Mouse (Mus musculus): ENCODE measurements around the gene Ppip5k1. TPM values are rescaled to one million over a fixed set of nuclear protein-coding genes. Genes with fewer than 3 reads are reported as not detected.

Ppip5k1 gene
- polyA plus RNA-seq, 1 experiment from 2014 or later: 23.5 TPM

GRCm38 (mm10) chr2:121323041-121323440 is 32.2 kb downstream of the Ppip5k1 start:
- ATAC-seq (ENCODE audit: low read depth): no peak
- Histone ChIP-seq H3K27ac (ENCODE audit: low read depth, low read length) (no peak overlapping the region), H3K36me3 (ENCODE audit: control insufficient read depth, insufficient read depth, low read length) (peaks cover 8% of the 10 kb centered on the region), H3K9me3 (ENCODE audit: control insufficient read depth, low read length) (no peaks in the 10 kb centered on the region), H3K4me2 (ENCODE audit: low read depth, low read length) (no peak overlapping the region), H3K4me1 (ENCODE audit: control insufficient read depth, insufficient read depth, low read length) (no peaks in the 10 kb centered on the region), H3K4me3 (ENCODE audit: low read depth, low read length) (no peak overlapping the region), H3K27me3 (ENCODE audit: control insufficient read depth, insufficient read depth, low read length) (no peaks in the 10 kb centered on the region), H3K9ac (replicated peaks; ENCODE audit: low read depth, low read length) (no peak overlapping the region)
- WGBS: 92% methylated on average over 10 of the region's 10 CpGs

GRCm38 (mm10) chr2:121316278-121316677 is 38.9 kb downstream of the Ppip5k1 start:
- no peaks in the 10 kb centered on the region for H3K9me3 ChIP-seq (ENCODE audit: control insufficient read depth, low read length)
- no peak overlapping the region for H3K4me3 ChIP-seq (ENCODE audit: low read depth, low read length)
- no peaks in the 10 kb centered on the region for H3K4me1 ChIP-seq (ENCODE audit: control insufficient read depth, insufficient read depth, low read length)
- H3K27me3 ChIP-seq (ENCODE audit: control insufficient read depth, insufficient read depth, low read length): no peaks in the 10 kb centered on the region
- 84% methylated on average over 8 of the region's 8 CpGs for WGBS
- no peak for ATAC-seq (ENCODE audit: low read depth)
- no peak overlapping the region for H3K4me2 ChIP-seq (ENCODE audit: low read depth, low read length)
- H3K9ac ChIP-seq (replicated peaks; ENCODE audit: low read depth, low read length): no peak overlapping the region
- no peak overlapping the region for H3K27ac ChIP-seq (ENCODE audit: low read depth, low read length)
- H3K36me3 ChIP-seq (ENCODE audit: control insufficient read depth, insufficient read depth, low read length): peaks cover 7% of the 10 kb centered on the region; the same call in 1 of the 2 replicates

DNA sequence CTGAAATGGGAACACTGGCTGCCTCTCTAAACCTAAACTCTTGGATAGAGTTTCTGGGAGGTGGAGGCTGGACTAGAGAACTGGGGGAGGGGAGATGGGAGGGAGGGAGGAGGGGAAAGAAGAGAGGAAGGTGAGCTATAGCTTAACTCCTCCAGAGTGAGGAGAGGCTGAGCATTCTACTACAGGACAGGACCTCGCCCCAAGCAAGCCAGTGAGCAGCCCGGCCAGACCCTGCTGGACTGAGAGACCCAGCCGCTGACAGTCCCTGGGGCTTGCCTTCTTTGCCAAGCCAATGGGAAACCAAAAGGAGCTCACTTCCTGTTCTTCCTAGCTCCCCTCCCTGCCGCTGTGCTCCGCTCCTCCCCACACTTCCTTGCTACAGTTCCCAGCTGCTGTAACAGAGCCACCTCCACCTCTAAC is 46.2 kb downstream of the Ppip5k1 start:
- WGBS: 41% methylated on average over 5 of the region's 5 CpGs
- Histone ChIP-seq H3K27ac (ENCODE audit: low read depth, low read length) (no peak overlapping the region), H3K9me3 (ENCODE audit: control insufficient read depth, low read length) (no peaks in the 10 kb centered on the region), H3K9ac (replicated peaks; ENCODE audit: low read depth, low read length) (no peak overlapping the region), H3K4me1 (ENCODE audit: control insufficient read depth, insufficient read depth, low read length) (no peaks in the 10 kb centered on the region), H3K36me3 (ENCODE audit: control insufficient read depth, insufficient read depth, low read length) (peaks cover 34% of the 10 kb centered on the region), H3K4me3 (ENCODE audit: low read depth, low read length) (no peak overlapping the region), H3K4me2 (ENCODE audit: low read depth, low read length) (no peak overlapping the region), H3K27me3 (ENCODE audit: control insufficient read depth, insufficient read depth, low read length) (no peaks in the 10 kb centered on the region)
- ATAC-seq (ENCODE audit: low read depth): 0 out of 2 replicates have a peak, but pooled peaks have one; percentile 34

DNA sequence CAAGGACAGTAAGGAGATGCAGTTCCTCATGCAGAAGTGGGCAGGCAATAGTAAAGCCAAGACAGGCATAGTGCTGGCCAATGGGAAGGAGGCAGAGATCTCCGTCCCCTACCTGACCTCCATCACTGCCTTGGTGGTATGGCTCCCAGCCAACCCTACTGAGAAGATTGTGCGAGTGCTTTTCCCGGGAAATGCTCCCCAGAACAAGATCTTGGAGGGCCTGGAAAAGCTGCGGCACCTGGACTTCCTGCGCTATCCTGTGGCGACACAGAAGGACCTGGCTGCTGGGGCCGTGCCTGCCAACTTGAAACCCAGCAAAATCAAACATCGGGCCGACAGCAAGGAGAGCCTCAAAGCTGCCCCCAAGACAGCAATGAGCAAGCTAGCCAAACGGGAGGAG is 55.2 kb downstream of the Ppip5k1 start:
- 85% methylated on average over 10 of the region's 10 CpGs for WGBS
- no peak for ATAC-seq (ENCODE audit: low read depth)
- H3K4me1 ChIP-seq (ENCODE audit: control insufficient read depth, insufficient read depth, low read length): peaks cover 26% of the 10 kb centered on the region
- H3K4me2 ChIP-seq (ENCODE audit: low read depth, low read length): no peak overlapping the region
- H3K27me3 ChIP-seq (ENCODE audit: control insufficient read depth, insufficient read depth, low read length): no peaks in the 10 kb centered on the region
- H3K4me3 ChIP-seq (ENCODE audit: low read depth, low read length): no peak overlapping the region
- H3K9ac ChIP-seq (replicated peaks; ENCODE audit: low read depth, low read length): no peak overlapping the region
- H3K36me3 ChIP-seq (ENCODE audit: control insufficient read depth, insufficient read depth, low read length): peaks cover 52% of the 10 kb centered on the region
- no peak overlapping the region for H3K27ac ChIP-seq (ENCODE audit: low read depth, low read length)
- no peaks in the 10 kb centered on the region for H3K9me3 ChIP-seq (ENCODE audit: control insufficient read depth, low read length)

GRCm38 (mm10) chr2:121299471-121299870 is 55.7 kb downstream of the Ppip5k1 start:
- no peaks in the 10 kb centered on the region for H3K9me3 ChIP-seq (ENCODE audit: control insufficient read depth, low read length)
- WGBS: 87% methylated on average over 17 of the region's 17 CpGs
- H3K27ac ChIP-seq (ENCODE audit: low read depth, low read length): no peak overlapping the region
- H3K4me3 ChIP-seq (ENCODE audit: low read depth, low read length): no peak overlapping the region
- H3K27me3 ChIP-seq (ENCODE audit: control insufficient read depth, insufficient read depth, low read length): no peaks in the 10 kb centered on the region
- H3K9ac ChIP-seq (replicated peaks; ENCODE audit: low read depth, low read length): no peak overlapping the region
- no peak overlapping the region for H3K4me2 ChIP-seq (ENCODE audit: low read depth, low read length)
- H3K4me1 ChIP-seq (ENCODE audit: control insufficient read depth, insufficient read depth, low read length): peaks cover 32% of the 10 kb centered on the region
- peaks cover 47% of the 10 kb centered on the region for H3K36me3 ChIP-seq (ENCODE audit: control insufficient read depth, insufficient read depth, low read length)
- ATAC-seq (ENCODE audit: low read depth): no peak

- ATAC-seq (ENCODE audit: low read depth): no peak
- H3K4me1 ChIP-seq (ENCODE audit: control insufficient read depth, insufficient read depth, low read length): peaks cover 37% of the 10 kb centered on the region
Measured at GRCm38 (mm10) chr2:121298131-121298530, 57.1 kb downstream of the Ppip5k1 start.

DNA sequence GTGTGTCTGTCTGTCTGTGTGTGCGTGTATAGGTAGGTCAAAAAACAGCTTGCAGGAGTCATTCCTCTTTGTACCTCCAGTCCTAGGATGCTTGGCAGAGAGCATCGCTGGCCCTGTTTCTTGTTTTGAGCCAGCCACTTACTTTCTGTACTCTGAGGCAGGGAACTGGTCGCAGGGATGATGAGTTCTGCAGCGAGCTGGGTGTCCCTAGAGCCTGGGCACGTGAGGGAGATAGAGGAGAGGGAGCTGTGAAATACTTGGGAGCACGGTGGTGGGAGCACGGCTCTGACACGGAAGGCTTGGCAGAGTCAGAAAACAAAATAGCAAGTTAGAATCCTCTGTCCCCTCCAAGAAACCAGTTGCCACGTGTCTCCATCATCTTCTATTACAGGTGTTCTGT is 57.5 kb downstream of the Ppip5k1 start:
- Histone ChIP-seq H3K9ac (replicated peaks; ENCODE audit: low read depth, low read length) (no peak overlapping the region), H3K27ac (ENCODE audit: low read depth, low read length) (0 out of 2 replicates have a peak overlapping the region, but pooled peaks have one; percentile 73)

More at GRCm38 (mm10) chr2:121298131-121298530, 57.1 kb downstream of the Ppip5k1 start:
- Histone ChIP-seq H3K9ac (replicated peaks; ENCODE audit: low read depth, low read length) (no peak overlapping the region), H3K9me3 (ENCODE audit: control insufficient read depth, low read length) (no peaks in the 10 kb centered on the region), H3K4me3 (ENCODE audit: low read depth, low read length) (no peak overlapping the region), H3K27me3 (ENCODE audit: control insufficient read depth, insufficient read depth, low read length) (no peaks in the 10 kb centered on the region), H3K4me2 (ENCODE audit: low read depth, low read length) (peak overlapping the region; percentile 92), H3K27ac (ENCODE audit: low read depth, low read length) (no peak overlapping the region), H3K36me3 (ENCODE audit: control insufficient read depth, insufficient read depth, low read length) (peaks cover 35% of the 10 kb centered on the region)
- WGBS: 4% methylated on average over 8 of the region's 8 CpGs

DNA sequence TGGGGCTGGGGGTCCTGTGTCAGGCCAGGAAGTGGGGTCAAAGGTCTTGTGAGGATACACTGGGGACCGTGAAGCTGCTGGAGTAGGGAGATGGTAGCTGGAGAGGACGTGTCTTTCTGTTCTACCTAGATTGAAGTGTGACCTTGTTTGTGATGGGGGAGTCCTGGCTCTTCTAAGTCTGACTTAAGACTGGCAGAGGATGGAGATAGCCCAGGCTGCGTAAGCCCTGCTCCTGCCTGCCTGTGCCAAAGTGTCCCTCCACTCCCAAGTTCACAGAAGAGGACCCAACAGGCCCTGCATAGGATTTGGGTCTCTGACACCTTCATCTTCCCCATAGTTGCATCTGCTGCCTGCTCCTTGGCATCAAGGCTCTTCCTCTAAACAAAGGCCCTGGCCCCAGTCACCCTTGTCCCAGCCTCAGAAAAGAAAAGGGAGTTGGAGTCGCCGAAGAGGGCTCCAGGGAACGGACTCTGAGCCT is 58.4 kb downstream of the Ppip5k1 start:
- Histone ChIP-seq H3K27me3 (ENCODE audit: control insufficient read depth, insufficient read depth, low read length) (no peaks in the 10 kb centered on the region), H3K9ac (replicated peaks; ENCODE audit: low read depth, low read length) (peak overlapping the region; percentile 58), H3K4me2 (ENCODE audit: low read depth, low read length) (peak overlapping the region; percentile 92), H3K36me3 (ENCODE audit: control insufficient read depth, insufficient read depth, low read length) (peaks cover 26% of the 10 kb centered on the region), H3K4me1 (ENCODE audit: control insufficient read depth, insufficient read depth, low read length) (peaks cover 37% of the 10 kb centered on the region), H3K27ac (ENCODE audit: low read depth, low read length) (peak overlapping the region; percentile 73), H3K9me3 (ENCODE audit: control insufficient read depth, low read length) (no peaks in the 10 kb centered on the region), H3K4me3 (ENCODE audit: low read depth, low read length) (peak overlapping the region; percentile 59)
- 8% methylated on average over 6 of the region's 6 CpGs for WGBS
- no peak for ATAC-seq (ENCODE audit: low read depth)

More for the DNA sequence above, 57.5 kb downstream of the Ppip5k1 start:
- no peaks in the 10 kb centered on the region for H3K9me3 ChIP-seq (ENCODE audit: control insufficient read depth, low read length)
- H3K4me3 ChIP-seq (ENCODE audit: low read depth, low read length): peak overlapping the region; percentile 59; the same call in 1 of the 2 replicates
- peak overlapping the region; percentile 92 for H3K4me2 ChIP-seq (ENCODE audit: low read depth, low read length)
- no peaks in the 10 kb centered on the region for H3K27me3 ChIP-seq (ENCODE audit: control insufficient read depth, insufficient read depth, low read length)
- peaks cover 31% of the 10 kb centered on the region for H3K36me3 ChIP-seq (ENCODE audit: control insufficient read depth, insufficient read depth, low read length)
- 11% methylated on average over 9 of the region's 9 CpGs for WGBS
- H3K4me1 ChIP-seq (ENCODE audit: control insufficient read depth, insufficient read depth, low read length): peaks cover 37% of the 10 kb centered on the region
- ATAC-seq (ENCODE audit: low read depth): no peak

GRCm38 (mm10) chr2:121295608-121296571 is 59.3 kb downstream of the Ppip5k1 start:
- peak overlapping the region; percentile 59 for H3K4me3 ChIP-seq (ENCODE audit: low read depth, low read length)
- peak overlapping the region; percentile 58 for H3K9ac ChIP-seq (replicated peaks; ENCODE audit: low read depth, low read length)
- peaks cover 37% of the 10 kb centered on the region for H3K4me1 ChIP-seq (ENCODE audit: control insufficient read depth, insufficient read depth, low read length)
- no peaks in the 10 kb centered on the region for H3K27me3 ChIP-seq (ENCODE audit: control insufficient read depth, insufficient read depth, low read length)
- H3K4me2 ChIP-seq (ENCODE audit: low read depth, low read length): peak overlapping the region; percentile 92
- H3K27ac ChIP-seq (ENCODE audit: low read depth, low read length): peak overlapping the region; percentile 82
- H3K36me3 ChIP-seq (ENCODE audit: control insufficient read depth, insufficient read depth, low read length): peaks cover 17% of the 10 kb centered on the region
- no peaks in the 10 kb centered on the region for H3K9me3 ChIP-seq (ENCODE audit: control insufficient read depth, low read length)
- ATAC-seq (ENCODE audit: low read depth): peak; percentile 55
- WGBS: under 1% methylated on average over 15 of the region's 15 CpGs
